Mouse (Mus musculus) heart, postnatal 10 days (tissue): ENCODE measurements around the gene A930018P22Rik. TPM values are rescaled to one million over a fixed set of nuclear protein-coding genes. Genes with fewer than 3 reads are reported as not detected.
"Not testable (repeated sequence)": the region's sequence is repeated elsewhere in the genome, so short reads cannot be mapped to it uniquely, and the experiment has no call there.

Experiments
- DNase-seq, 2 experiments: peaks; one replicate each; pipeline ENCODE4 v3.0.0; 2021
- intact Hi-C: fragments of 180-260 bp; cut with DNase I; formaldehyde crosslinking; loops from one replicate; pipeline ENCODE4 v1.15.1; 2025
- total RNA-seq, 2 experiments: library from RNA; stranded (reverse); gene quantifications; 2 replicates each; pipeline ENCODE4 v1.2.3; 2021

Gene A930018P22Rik
- total RNA-seq: under 1 TPM; 0.55 to 0.77 TPM

DNA sequence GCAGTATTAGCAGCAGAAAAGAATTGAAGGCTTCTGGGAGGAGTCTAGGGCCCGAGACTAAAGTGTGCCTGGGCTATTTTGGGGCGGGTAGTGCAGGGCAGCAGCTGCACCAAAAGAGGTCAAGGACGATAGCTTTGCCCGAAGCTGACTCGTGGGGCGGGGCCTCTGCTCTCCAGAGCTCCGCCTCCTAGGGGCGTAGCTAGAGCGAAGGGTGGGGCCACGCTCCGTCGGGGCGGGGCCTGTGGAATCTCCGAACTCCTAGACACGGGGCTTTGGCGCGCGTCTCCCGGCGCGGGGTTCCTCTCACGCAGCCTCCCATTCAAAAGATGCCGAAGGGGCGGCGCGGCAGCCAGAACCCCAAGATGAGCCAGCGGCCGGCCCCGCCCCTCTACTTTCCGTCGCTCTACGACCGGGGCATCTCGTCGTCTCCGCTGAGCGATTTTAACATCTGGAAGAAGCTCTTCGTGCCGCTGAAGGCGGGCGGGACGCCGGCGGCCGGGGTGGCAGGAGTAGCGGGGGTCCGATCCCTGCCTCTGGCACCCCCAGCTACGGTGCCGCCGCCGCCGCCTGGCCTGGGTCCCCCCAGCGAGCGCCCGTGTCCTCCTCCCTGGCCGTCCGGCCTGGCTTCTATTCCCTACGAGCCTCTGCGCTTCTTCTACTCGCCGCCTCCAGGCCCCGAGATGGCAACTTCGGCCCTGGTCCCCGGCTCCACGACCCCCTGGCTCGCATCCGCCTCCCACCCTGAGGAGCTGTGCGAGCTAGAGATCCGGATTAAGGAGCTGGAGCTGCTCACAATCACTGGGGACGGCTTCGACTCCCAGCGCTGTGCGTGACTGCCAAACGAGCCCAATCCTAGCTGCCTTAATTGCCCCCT, at the start of gene A930018P22Rik:
Gene A930018P22Rik, plus strand, starts transcription at position 265 of the 874 bp plus-strand sequence.
- peak; percentile 95 to 96 for DNase-seq
- intact Hi-C loops: loop anchor here (5.0 kb wide), 1 partner anchor 40 kb away; no protein-coding TSS in a partner anchor

DNA sequence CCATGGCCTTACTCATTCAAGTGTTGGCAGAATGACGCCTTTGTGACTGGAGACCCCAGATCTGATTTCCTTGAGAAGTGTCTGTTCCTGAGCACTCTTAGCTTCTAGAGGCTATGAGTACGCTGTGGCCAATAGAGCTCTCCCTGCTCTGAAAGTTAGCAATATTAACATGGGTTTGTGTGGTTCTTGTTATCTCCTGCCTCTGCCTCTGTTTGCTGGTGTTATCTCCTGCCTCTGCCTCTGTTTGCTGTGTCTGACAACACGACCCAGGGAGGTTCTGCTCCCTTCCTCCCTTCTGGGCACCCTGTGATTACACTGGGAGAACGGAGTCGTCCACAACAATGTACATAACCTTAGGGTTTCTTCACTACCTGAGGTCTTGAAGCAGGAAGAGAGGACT, 44.3 kb upstream of the A930018P22Rik start:
- intact Hi-C loops, DNase-seq: not testable (repeated sequence)

DNA sequence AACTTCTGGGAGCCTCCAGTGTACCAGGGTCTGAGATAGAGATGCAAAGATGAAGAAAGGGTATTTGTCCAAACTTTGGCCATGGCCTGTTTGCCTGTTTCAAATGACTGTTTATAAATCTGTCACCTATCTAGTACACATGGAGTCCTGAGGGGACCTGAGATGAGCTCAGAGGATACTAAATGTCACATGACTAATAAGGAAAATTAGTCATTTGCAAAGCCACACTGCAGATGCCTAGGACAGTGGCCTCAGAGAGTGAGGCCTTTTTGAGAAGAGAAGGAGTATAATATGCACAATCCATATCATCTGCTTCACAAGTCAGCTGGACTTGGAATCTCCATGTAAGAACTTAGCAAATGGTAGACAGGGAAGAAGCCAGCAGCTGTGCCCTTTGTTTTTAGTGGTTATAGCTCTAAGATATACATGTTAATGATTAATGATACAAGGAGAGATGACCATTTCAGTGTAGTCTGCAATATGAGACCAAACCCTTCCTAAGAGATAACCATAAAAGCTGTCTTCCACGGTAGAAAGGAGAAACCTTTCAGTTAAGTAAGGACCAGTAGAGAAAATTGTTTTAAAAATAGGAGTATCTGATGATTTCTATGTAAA, 41.0 kb upstream of the A930018P22Rik start:
- intact Hi-C loops: loop anchor here (5.0 kb wide), 1 partner anchor 41 kb away; the partner anchor contains the start of gene A930018P22Rik
- not testable (repeated sequence) for DNase-seq

DNA sequence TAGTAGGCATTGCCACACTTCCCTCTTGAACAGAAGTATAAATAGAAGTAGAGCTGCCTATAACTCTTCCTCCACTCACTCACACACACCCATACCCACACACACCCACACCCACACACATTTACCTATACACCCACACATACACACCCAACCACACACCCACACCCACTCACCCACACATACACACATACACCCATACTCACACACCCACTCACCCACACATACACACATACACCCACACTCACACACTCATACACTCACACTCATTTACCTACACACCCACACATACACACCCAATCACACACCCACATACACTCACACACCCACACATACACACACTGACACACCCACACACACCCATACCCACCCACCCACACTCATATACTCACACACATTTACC, 40.1 kb upstream of the A930018P22Rik start:
- no peak for DNase-seq
- intact Hi-C loops: loop anchor here (5.0 kb wide), 1 partner anchor 40 kb away; the partner anchor contains the start of gene A930018P22Rik

DNA sequence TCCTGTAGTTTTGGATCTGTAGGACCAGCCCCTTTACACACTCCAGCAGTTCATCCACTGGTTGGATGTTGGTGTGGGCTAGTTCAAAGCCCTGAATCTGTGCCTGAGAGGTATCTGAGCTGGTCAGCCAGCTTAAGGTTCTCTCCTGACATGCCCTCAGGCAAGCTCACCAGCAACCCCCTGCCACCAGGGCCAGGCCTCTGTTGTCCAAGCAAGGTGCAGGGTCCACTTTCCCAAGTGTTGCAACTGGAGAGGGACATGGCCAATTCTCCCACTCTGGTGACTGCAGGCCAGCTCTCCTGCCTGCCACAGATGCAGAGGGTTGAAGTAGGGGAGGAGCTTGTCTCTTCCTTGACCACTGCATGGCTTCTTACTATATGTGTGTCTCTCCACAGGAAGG, 38.5 kb upstream of the A930018P22Rik start:
- DNase-seq: not testable (repeated sequence)
- intact Hi-C loops: loop anchor here (5.0 kb wide), 1 partner anchor 38 kb away; the partner anchor contains the start of gene A930018P22Rik

DNA sequence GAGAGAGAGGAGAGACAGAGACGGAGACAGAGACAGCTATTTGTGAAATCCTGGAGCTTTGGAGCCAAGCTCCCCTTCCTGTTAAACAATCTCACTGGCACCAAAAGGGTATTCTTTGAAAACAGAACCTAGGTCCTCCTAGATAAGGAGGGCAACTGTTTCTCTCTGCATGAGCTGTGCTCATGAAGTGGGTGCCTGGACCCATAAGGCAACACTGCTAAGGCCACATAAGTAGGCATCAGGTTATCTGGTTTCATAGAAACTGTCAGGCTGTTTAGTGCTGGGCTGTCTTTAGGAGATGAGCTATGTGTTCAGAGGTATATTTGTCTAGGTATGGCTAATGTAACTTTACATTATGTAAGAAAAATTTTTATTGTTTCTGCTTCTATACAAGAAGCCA, 35.0 kb upstream of the A930018P22Rik start:
- DNase-seq: not testable (repeated sequence)

DNA sequence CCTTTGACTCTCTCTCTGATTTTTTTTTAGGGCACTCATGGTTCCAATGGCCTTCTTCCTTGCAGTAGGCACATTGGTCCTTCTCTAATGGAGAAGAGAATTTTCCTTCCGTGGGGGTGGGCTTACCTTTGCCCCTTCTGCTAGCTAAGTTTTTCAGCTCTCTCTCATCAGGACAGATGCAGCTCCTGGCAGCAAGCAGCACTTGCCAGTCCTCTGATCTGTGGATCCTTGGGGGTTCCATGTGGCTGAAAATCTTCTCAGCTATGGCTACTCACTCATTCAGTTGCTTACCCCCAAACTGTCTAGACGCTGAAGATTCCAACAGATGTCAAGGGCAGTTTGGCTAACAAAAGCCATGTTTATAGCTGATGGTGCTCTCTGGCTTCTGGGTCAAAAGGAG, 29.3 kb upstream of the A930018P22Rik start:
- no peak for DNase-seq
- intact Hi-C loops: no loop called here

More for the DNA sequence above, 35.0 kb upstream of the A930018P22Rik start:
- intact Hi-C loops: not testable (repeated sequence)

DNA sequence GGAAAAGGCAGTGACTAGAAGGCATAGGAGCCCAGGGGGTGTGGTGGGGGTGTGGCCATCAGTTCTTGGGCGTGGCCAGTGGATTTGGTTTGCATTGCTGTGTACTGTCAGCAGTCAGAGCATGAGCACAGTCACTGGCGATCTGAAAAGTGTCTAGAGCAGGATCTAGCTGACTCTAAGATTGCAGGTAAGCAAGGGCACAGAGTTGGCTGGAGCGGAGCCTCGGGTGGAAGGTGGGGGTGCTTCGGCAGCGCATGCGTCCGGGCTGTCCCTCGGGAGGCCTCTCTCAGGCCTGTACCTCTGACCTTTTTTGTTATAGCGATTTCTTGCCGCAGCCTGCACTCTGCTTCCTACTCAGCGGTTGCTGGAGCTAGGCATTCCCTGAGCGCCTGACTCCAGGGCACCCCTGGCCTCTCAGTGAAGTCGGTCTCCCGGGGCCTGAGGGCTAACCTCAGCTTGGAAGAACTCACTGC, 26.8 kb upstream of the A930018P22Rik start, which contains the start of gene Cd59a:
Gene Cd59a, plus strand, starts transcription at position 61 of the 473 bp plus-strand sequence.
- intact Hi-C loops: loop anchor here (2.0 kb wide), 2 partner anchors 27 to 57 kb away; partner anchors contain the start of genes Cd59b and Gm10799
- peak; percentile 88 to 90 for DNase-seq

DNA sequence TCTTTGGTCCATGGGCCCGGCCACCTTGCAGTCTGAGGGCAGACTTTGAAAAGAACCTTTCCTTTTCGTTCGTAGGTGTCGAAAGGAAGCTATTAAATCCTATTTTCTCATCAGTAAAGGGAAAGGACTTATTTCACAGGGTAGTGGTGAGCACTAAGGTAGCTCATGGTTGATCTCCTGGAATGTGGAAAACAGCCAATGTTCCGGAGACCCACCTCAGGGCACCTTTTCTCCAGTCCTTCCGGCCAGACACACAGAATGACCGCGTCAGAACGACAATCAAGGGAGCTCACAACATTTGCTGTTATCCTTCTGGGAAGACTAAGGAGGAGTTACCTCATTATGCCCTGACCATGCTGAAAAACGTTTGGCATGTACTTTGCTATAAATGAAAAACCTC, 26.3 kb upstream of the A930018P22Rik start:
- no peak for DNase-seq
- intact Hi-C loops: no loop called here

DNA sequence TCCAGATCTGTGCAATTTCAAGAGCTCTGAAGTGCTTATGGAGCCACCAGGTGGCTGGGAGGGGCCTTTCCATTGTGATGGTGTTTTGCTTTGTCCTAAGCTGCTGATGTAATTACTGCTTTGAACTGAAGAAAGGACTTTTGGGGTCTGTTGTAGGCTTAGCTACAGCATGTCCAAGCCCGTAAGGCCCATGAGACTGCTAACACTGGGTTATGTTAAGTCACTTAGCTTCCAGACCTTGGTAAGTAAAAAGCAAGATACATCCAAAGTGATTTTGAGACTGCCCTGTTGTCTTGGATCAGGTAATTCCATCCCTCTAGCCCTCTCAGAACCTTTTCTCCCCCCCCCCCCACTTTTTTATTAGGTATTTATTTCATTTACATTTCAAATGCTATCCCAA, 25.8 kb upstream of the A930018P22Rik start:
- DNase-seq, intact Hi-C loops: not testable (repeated sequence)

DNA sequence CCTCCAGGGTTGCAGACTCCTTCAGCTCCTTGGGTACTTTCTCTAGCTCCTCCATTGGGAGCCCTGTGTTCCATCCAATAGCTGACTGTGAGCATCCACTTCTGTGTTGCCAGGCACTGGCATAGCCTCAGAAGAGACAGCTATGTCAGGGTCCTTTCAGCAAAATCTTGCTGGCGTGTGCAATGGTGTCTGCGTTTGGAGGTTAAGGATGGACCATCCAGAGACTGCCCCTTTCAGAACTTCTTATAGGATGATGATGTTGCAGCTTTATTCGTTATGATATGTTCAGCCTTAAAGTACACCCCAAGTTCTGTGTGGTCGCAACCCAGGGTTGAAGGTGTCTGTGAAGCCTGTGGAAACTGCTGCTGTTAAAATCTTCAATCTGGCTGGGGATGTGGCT, 25.2 kb upstream of the A930018P22Rik start:
- intact Hi-C loops, DNase-seq: not testable (repeated sequence)

DNA sequence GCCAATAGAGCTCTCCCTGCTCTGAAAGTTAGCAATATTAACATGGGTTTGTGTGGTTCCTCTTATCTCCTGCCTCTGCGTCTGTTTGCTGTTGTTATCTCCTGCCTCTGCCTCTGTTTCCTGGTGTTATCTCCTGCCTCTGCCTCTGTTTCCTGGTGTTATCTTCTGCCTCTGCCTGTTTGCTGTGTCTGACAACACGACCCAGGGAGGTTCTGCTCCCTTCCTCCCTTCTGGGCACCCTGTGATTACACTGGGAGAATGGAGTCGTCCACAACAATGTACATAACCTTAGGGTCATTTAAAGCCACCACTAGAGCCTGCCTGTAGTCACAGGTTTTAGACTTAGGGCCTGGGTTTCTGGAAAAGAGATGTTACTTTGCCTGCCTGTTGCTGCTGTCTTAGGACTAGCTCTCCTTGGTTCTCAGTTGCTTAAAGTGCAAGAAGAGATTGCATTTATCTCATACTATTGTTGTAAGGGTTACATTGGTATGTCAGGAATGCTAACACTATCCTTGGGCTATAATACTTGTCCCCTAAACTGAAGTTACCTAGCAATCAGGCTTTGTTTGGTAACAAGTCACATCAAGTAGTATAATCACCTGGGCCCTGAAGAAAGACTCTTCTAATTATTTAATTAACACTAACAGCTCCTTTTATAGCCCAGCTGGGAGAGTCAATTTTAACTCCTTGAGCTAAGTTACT, 23.9 kb upstream of the A930018P22Rik start:
- intact Hi-C loops: no loop called here

DNA sequence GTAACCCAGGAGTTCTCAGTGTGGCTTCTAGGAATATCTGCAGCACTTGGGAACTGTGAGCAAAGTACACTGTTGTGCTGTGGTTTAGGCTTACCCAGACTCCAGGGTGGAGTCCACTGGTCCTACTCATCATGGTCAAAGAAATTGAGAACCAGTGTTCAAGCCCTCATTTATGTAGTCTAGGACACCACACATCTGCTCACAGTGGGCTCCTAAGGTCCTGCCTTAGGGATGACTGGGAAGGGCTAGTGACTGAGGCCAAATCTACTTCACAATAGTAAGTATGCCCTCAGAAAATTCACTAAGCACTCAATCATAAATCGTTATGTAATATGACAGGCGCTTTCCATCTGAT, 23.4 kb upstream of the A930018P22Rik start:
- no peak for DNase-seq
- intact Hi-C loops: no loop called here

More for the DNA sequence above, 23.9 kb upstream of the A930018P22Rik start:
- no peak for DNase-seq

DNA sequence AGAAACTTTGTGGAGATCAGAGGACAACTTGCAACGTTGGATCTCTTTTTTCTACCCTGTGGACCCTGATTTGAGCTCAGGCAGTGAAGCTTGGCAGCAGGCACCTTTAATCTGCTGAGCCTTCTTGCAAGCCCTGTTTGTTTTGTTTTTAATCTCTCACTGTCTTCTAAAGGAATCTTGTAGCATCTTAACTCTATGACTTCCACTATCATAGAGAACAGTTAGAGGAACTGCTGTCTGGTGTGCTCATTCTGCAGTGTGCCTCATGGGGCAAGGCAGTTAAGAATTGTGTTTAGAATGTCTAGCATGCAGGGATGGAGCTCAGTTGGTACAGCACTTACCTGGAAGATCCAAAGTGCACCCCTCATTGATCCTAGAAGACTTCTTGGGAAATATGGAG, 22.6 kb upstream of the A930018P22Rik start:
- intact Hi-C loops: no loop called here
- DNase-seq: no peak

DNA sequence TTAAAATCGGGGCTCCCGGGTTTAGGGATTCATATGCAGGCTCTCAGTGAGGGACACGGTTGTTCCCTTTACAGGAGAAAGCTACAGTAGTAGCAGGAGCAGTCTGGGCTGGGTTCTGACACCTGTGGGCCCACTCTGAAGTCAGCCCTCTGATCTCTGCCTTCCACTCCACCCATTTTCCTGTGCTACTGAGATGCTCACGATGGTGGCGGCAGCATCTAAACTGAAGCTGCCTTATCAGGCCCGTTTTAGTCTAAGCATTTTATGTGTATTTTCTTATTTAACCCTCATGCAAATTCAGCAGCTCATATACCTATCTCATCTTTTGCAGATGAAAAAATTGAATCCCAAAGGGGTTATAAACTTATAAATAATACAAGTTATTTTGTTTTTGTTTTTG, 17.8 kb upstream of the A930018P22Rik start:
- intact Hi-C loops: no loop called here
- no peak for DNase-seq

DNA sequence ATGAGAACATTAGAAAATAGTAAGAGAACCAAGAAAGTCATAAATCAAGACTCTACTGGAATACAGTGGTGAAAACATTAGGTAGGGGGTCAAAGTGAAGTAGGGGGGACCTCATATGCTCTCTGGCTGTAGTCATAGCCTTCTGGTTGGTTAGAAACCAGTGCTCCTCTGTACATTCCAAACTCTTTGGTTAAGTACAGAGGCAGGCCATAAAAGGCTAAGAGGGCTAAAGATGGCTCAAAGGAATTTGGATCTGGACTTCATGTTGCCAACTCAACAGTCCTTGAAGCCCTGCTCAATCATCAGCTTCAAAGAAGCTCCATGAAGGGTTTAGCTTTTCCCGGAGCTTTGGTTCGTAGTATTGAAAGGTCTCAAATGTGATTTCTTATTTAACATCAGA, 13.5 kb upstream of the A930018P22Rik start:
- intact Hi-C loops, DNase-seq: not testable (repeated sequence)

DNA sequence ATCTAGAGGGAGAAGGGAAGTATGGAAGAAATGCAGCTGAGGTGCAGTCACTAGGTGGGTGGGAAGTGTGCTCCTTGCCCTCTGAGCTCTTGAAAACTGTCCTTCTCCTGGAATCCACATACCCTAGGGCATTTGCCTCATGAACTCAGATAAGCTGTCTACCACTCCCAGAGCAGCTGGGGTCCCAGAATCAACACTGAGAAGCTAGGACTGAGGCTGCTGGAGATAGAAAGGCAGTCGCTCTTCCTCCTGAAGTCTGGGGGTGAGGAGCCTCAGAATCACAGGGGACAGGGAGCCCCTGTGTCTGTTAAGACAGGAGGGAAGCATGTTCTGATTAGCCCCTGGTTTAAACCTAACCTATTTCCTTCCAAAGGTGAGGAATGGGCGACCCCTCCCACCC, 13.0 kb upstream of the A930018P22Rik start:
- intact Hi-C loops: no loop called here
- DNase-seq: no peak

DNA sequence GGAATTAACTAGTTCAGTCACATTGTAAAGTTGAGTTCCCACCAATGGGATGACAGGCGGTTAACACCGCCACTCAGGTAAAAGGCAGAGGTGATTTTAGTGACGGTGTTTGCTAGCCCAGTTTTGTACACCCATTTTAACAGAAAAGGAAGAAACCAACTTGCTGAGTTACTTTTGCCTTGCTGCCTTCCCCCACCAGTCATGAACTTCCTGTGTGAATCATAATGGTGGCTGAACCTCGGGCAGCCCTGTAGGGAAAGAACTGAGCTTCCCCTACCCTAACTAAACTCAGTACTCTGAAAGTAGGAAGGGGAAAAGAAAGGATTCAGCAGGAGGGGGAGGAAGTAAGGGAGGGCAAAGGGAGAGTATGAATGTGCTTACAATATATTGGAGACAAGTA, 12.5 kb upstream of the A930018P22Rik start:
- intact Hi-C loops: no loop called here
- no peak for DNase-seq

DNA sequence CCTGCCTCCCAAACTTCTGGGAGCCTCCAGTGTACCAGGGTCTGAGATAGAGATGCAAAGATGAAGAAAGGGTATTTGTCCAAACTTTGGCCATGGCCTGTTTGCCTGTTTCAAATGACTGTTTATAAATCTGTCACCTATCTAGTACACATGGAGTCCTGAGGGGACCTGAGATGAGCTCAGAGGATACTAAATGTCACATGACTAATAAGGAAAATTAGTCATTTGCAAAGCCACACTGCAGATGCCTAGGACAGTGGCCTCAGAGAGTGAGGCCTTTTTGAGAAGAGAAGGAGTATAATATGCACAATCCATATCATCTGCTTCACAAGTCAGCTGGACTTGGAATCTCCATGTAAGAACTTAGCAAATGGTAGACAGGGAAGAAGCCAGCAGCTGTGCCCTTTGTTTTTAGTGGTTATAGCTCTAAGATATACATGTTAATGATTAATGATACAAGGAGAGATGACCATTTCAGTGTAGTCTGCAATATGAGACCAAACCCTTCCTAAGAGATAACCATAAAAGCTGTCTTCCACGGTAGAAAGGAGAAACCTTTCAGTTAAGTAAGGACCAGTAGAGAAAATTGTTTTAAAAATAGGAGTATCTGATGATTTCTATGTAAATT, 11.3 kb upstream of the A930018P22Rik start:
- intact Hi-C loops, DNase-seq: not testable (repeated sequence)

DNA sequence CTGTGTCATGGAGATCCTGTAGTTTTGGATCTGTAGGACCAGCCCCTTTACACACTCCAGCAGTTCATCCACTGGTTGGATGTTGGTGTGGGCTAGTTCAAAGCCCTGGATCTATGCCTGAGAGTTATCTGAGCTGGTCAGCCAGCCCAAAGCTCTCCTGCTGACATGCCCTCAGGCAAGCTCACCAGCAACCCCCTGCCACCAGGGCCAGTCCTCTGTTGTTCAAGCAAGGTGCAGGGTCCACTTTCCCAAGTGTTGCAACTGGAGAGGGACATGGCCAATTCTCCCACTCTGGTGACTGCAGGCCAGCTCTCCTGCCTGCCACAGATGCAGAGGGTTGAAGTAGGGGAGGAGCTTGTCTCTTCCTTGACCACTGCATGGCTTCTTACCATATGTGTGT, 9.0 kb upstream of the A930018P22Rik start:
- DNase-seq, intact Hi-C loops: not testable (repeated sequence)
